Mouse (Mus musculus): ENCODE data around the gene Gm21985. TPM values are rescaled to one million over a fixed set of nuclear protein-coding genes. Genes with fewer than 3 reads are reported as not detected.

Gm21985 gene
- total and polyA plus RNA-seq, 3 experiments, result 0.42 to 1.1 TPM; not detected in 1

DNA sequence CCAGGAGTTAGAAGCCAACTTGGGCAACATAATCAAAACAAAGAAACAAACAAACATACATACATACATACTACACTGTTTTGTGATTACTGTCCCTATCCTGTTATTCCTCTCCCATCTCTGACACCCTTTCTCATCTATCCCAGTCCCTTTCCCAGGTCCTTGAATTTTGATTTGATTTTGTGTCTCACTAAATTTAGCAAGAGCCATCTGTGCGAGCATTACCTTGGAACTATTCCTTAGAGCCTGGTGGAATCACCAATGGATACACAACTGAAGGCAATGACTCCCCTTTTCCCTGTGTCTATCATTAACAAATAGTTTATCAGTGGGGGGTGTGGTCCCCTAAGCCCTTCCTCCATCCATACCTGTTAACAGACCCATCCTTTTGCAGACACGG, 26.7 kb downstream of the Gm21985 start:
- DNase-seq, result no peak
- H3K27ac ChIP-seq, result no peak overlapping the region
- H3K4me3 ChIP-seq, result no peak overlapping the region
- peaks cover 5% of the 10 kb centered on the region for H3K4me1 ChIP-seq (ENCODE audit: control insufficient read depth, insufficient read depth, low read length)
- H3K79me2 ChIP-seq (replicated peaks; ENCODE audit: control insufficient read depth, insufficient read depth, low read length), result no peaks in the 10 kb centered on the region; the same call in 1 of the 2 replicates
- H3K27me3 ChIP-seq (ENCODE audit: control insufficient read depth, insufficient read depth, low read length), result no peaks in the 10 kb centered on the region
- H3K36me3 ChIP-seq (ENCODE audit: control insufficient read depth, insufficient read depth, low read length), result peaks cover 22% of the 10 kb centered on the region
- H3K9ac ChIP-seq (ENCODE audit: low read depth, low read length), result no peak overlapping the region
- intact Hi-C loops (cut with DNase I), result no loop called here
- no peak for TF ChIP-seq EP300 (IDR thresholded peaks at IDR 0.05; ENCODE audit: insufficient read depth, low read depth, low read length)
- TF ChIP-seq POLR2A (IDR thresholded peaks at IDR 0.05; ENCODE audit: insufficient read depth, low read depth, low read length), result no peak
- no peak for TF ChIP-seq CTCF (IDR thresholded peaks at IDR 0.05)
- 61% methylated on average over 2 of the region's 2 CpGs for WGBS

DNA sequence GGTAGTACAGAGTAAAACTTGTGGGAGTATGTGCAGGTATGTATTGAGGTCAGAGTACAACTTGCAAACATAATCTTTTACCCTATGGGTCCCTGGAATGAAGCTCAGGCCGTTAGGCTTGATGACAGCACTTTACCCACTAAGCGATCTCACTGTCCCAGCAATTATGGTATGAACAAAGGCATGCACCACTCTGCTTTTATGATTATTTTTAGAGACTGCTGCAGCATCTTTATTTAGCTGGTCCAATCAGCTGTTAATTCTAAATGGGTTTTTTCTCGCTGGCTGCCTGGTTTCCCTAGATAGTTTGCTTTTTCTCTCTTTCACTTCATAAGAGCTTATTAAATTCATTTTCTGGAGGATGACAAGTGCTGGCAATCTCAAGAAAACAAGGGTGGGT, 30.1 kb downstream of the Gm21985 start:
- 62% methylated on average over 3 of the region's 3 CpGs for WGBS
- no peak for DNase-seq
- Histone ChIP-seq H3K36me3 (ENCODE audit: control insufficient read depth, insufficient read depth, low read length) (peaks cover 26% of the 10 kb centered on the region), H3K79me2 (replicated peaks; ENCODE audit: control insufficient read depth, insufficient read depth, low read length) (peaks cover 1% of the 10 kb centered on the region; the same call in 1 of the 2 replicates), H3K27me3 (ENCODE audit: control insufficient read depth, insufficient read depth, low read length) (no peaks in the 10 kb centered on the region), H3K9ac (ENCODE audit: low read depth, low read length) (no peak overlapping the region; the same call in 1 of the 2 replicates), H3K4me3 (no peak overlapping the region), H3K4me1 (ENCODE audit: control insufficient read depth, insufficient read depth, low read length) (peaks cover 6% of the 10 kb centered on the region), H3K27ac (peak overlapping the region; percentile 78)
- no peak for TF ChIP-seq EP300 (IDR thresholded peaks at IDR 0.05; ENCODE audit: insufficient read depth, low read depth, low read length)
- TF ChIP-seq CTCF (IDR thresholded peaks at IDR 0.05), result no peak
- no peak for TF ChIP-seq POLR2A (IDR thresholded peaks at IDR 0.05; ENCODE audit: insufficient read depth, low read depth, low read length)
- intact Hi-C loops (cut with DNase I), result no loop called here

DNA sequence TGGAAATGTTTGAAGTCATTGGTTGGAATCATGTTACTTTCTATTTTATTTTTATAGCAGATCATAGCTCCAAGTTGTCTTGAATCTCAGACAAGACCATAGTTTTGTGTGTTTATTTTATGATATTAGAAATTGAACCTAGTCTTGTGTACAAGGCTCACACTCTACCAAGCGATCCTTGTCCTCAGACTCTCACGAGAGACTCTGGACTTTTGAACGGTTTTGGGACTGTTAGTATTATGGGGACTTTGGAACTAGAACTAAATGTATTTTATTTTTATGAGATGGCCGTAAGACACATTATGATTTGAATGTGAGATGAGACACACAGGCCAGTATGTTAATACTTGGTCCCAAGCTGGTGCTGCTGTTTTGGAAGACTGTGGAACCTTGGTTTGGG, 32.1 kb downstream of the Gm21985 start:
- DNase-seq, result no peak
- intact Hi-C loops (cut with DNase I), result no loop called here

DNA sequence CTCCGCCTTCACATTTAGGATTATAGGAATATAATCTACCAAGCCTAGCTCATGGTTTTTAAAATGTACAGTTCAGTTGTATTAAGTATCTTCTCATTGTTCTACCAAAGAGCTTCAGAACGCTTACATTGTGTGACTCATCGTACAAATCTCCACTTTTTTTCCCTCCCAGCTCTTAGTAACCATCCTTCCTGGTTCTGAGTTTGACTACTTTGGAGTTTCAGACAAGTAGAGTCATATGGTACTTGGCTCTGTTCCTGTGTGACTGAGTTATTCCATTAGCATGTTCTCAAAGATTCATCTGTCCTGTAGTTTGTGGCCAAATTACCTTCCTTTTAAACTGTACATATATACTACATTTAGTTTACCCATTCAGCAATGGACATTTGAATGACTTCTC, 42.6 kb downstream of the Gm21985 start:
- TF ChIP-seq CTCF (IDR thresholded peaks at IDR 0.05), result no peak
- no peak for TF ChIP-seq EP300 (IDR thresholded peaks at IDR 0.05; ENCODE audit: insufficient read depth, low read depth, low read length)
- no peak for TF ChIP-seq POLR2A (IDR thresholded peaks at IDR 0.05; ENCODE audit: insufficient read depth, low read depth, low read length)
- Histone ChIP-seq H3K4me1 (ENCODE audit: control insufficient read depth, insufficient read depth, low read length) (peaks cover 7% of the 10 kb centered on the region), H3K79me2 (replicated peaks; ENCODE audit: control insufficient read depth, insufficient read depth, low read length) (peaks cover 4% of the 10 kb centered on the region; the same call in 1 of the 2 replicates), H3K27ac (no peak overlapping the region), H3K4me3 (no peak overlapping the region), H3K36me3 (ENCODE audit: control insufficient read depth, insufficient read depth, low read length) (peaks cover 6% of the 10 kb centered on the region; the same call in 1 of the 2 replicates), H3K9ac (ENCODE audit: low read depth, low read length) (no peak overlapping the region), H3K27me3 (ENCODE audit: control insufficient read depth, insufficient read depth, low read length) (no peaks in the 10 kb centered on the region)
- WGBS, result 48% methylated on average over 3 of the region's 3 CpGs
- no peak for DNase-seq
- intact Hi-C loops (cut with DNase I), result loop anchor here (2.0 kb wide), 1 partner anchor 42 kb away; the partner anchor contains the start of gene Gm21985

More for the DNA sequence above, 32.1 kb downstream of the Gm21985 start:
- no peak overlapping the region for H3K4me3 ChIP-seq
- peaks cover 26% of the 10 kb centered on the region for H3K36me3 ChIP-seq (ENCODE audit: control insufficient read depth, insufficient read depth, low read length)
- TF ChIP-seq EP300 (IDR thresholded peaks at IDR 0.05; ENCODE audit: insufficient read depth, low read depth, low read length), result no peak
- no peak for TF ChIP-seq POLR2A (IDR thresholded peaks at IDR 0.05; ENCODE audit: insufficient read depth, low read depth, low read length)
- no peak for TF ChIP-seq CTCF (IDR thresholded peaks at IDR 0.05)
- H3K27ac ChIP-seq, result no peak overlapping the region
- 82% methylated on average over 4 of the region's 4 CpGs for WGBS
- no peaks in the 10 kb centered on the region for H3K27me3 ChIP-seq (ENCODE audit: control insufficient read depth, insufficient read depth, low read length)
- peaks cover 1% of the 10 kb centered on the region for H3K79me2 ChIP-seq (replicated peaks; ENCODE audit: control insufficient read depth, insufficient read depth, low read length)
- peaks cover 6% of the 10 kb centered on the region for H3K4me1 ChIP-seq (ENCODE audit: control insufficient read depth, insufficient read depth, low read length)
- no peak overlapping the region for H3K9ac ChIP-seq (ENCODE audit: low read depth, low read length)

DNA sequence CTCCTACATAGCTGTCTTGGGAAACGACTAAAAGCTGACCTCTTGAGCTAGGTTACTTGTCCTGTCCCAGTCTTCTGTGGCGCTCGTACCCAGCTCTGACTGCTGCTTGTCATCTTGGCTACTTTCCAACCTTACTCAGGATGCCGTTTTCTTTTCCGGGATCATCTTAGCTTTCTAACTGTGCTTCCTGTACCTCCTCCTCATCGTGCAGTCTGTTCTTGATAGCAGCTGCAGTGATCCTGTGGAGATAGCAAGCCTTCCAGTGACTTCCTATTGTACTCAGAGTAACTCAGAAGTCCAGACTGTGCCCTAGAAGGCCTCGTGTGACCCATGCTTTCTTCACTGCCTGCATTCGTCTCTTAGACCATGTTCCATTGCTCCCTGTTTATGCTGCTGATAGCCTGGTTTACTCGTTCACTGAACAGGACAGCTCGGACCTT, 43.1 kb downstream of the Gm21985 start:
- TF ChIP-seq EP300 (IDR thresholded peaks at IDR 0.05; ENCODE audit: insufficient read depth, low read depth, low read length) (no peak), POLR2A (IDR thresholded peaks at IDR 0.05; ENCODE audit: insufficient read depth, low read depth, low read length) (no peak), CTCF (IDR thresholded peaks at IDR 0.05) (no peak)
- Histone ChIP-seq H3K79me2 (replicated peaks; ENCODE audit: control insufficient read depth, insufficient read depth, low read length) (peaks cover 4% of the 10 kb centered on the region; the same call in 1 of the 2 replicates), H3K36me3 (ENCODE audit: control insufficient read depth, insufficient read depth, low read length) (peaks cover 6% of the 10 kb centered on the region; the same call in 1 of the 2 replicates), H3K27ac (no peak overlapping the region), H3K4me1 (ENCODE audit: control insufficient read depth, insufficient read depth, low read length) (peaks cover 7% of the 10 kb centered on the region), H3K27me3 (ENCODE audit: control insufficient read depth, insufficient read depth, low read length) (no peaks in the 10 kb centered on the region), H3K4me3 (no peak overlapping the region), H3K9ac (ENCODE audit: low read depth, low read length) (no peak overlapping the region)
- no peak for DNase-seq
- 11% methylated on average over 10 of the region's 10 CpGs for WGBS
- intact Hi-C loops (cut with DNase I), result loop anchor here (2.0 kb wide), 1 partner anchor 42 kb away; the partner anchor contains the start of gene Gm21985

DNA sequence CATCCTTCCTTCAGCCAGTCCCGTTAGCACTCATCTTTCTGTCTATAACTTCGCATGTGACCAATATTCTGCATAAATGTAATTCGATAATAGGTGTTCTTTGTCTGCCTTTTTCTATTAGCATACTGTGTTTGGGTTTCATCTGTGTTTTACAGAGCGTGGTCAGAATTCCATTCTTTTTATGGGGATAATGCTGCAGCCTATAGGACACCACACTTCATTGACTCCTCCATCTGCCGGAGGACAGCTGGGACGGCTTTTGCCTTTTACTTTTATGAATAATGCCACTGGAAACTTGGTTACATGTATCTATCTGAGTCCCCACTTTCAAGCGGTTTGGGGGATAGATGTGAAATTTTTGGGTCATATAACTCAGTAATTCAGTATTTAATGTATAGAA, 49.5 kb downstream of the Gm21985 start:
- TF ChIP-seq CTCF (IDR thresholded peaks at IDR 0.05), result no peak
- no peak for TF ChIP-seq POLR2A (IDR thresholded peaks at IDR 0.05; ENCODE audit: insufficient read depth, low read depth, low read length)
- TF ChIP-seq EP300 (IDR thresholded peaks at IDR 0.05; ENCODE audit: insufficient read depth, low read depth, low read length), result no peak
- H3K4me3 ChIP-seq, result no peak overlapping the region
- no peak overlapping the region for H3K27ac ChIP-seq
- intact Hi-C loops (cut with DNase I), result no loop called here
- H3K79me2 ChIP-seq (replicated peaks; ENCODE audit: control insufficient read depth, insufficient read depth, low read length), result no peaks in the 10 kb centered on the region
- H3K27me3 ChIP-seq (ENCODE audit: control insufficient read depth, insufficient read depth, low read length), result no peaks in the 10 kb centered on the region
- DNase-seq, result no peak
- no peaks in the 10 kb centered on the region for H3K4me1 ChIP-seq (ENCODE audit: control insufficient read depth, insufficient read depth, low read length)
- WGBS, result 94% methylated on average over 7 of the region's 7 CpGs
- no peak overlapping the region for H3K9ac ChIP-seq (ENCODE audit: low read depth, low read length)
- H3K36me3 ChIP-seq (ENCODE audit: control insufficient read depth, insufficient read depth, low read length), result no peaks in the 10 kb centered on the region

All from heart, adult 2 months (tissue).